Mouse (Mus musculus): ENCODE data around the gene Kat5. TPM values are rescaled to one million over a fixed set of nuclear protein-coding genes. Genes with fewer than 3 reads are reported as not detected.

Kat5 gene
- total RNA-seq (2021) = 10 to 100 TPM; 20.9 to 23.7 TPM
- long read RNA-seq, experiment 1, transcript Kat5-206 (13 exons, 1,386 nt) = major isoform, 6 of 17 reads
- long read RNA-seq, experiment 1, partial matches to known transcripts = 4 of 17 reads
- long read RNA-seq, experiment 1, other reads (novel, unspliced or antisense) = 1 of 17 reads
- long read RNA-seq, experiment 2, partial matches to known transcripts = 2 of 12 reads
- long read RNA-seq, experiment 2, other reads (novel, unspliced or antisense) = 0 of 12 reads

- peak; percentile 12; the same call in 1 of the 2 replicates for TF ChIP-seq CTCF (IDR thresholded peaks at IDR 0.05)
- H3K27ac ChIP-seq = peak within 1 kb of the TSS; percentile 100
- intact Hi-C loops (cut with DNase I) = loop anchor here (2.0 kb wide), 1 partner anchor 79 kb away; the partner anchor contains the start of genes Map3k11 and Pcnx3
- DNase-seq = peak; percentile 94
- H3K4me3 ChIP-seq = peak within 1 kb of the TSS; percentile 93
Measured at GRCm38 (mm10) chr19:5609547-5610404, at the start of gene Kat5. TSS of gene Kat5 (minus strand) at chr19:5610237.

- Histone ChIP-seq H3K27ac (no peak overlapping the region), H3K4me3 (peak overlapping the region; percentile 53)
- intact Hi-C loops (cut with DNase I) = no loop called here
- peak; percentile 20 for DNase-seq
- TF ChIP-seq CTCF (IDR thresholded peaks at IDR 0.05) = no peak
Measured at GRCm38 (mm10) chr19:5654720-5655298, 44.8 kb upstream of the Kat5 start.

GRCm38 (mm10) chr19:5653969-5654719 lies 44.1 kb upstream of the Kat5 start:
- intact Hi-C loops (cut with DNase I) = no loop called here
- Histone ChIP-seq H3K27ac (no peak overlapping the region), H3K4me3 (peak overlapping the region; percentile 53)
- no peak for TF ChIP-seq CTCF (IDR thresholded peaks at IDR 0.05)
- peak; percentile 29 for DNase-seq

GRCm38 (mm10) chr19:5652570-5652969 lies 42.5 kb upstream of the Kat5 start:
- Histone ChIP-seq H3K4me3 (no peak overlapping the region), H3K27ac (no peak overlapping the region; the same call in 1 of the 2 replicates)
- intact Hi-C loops (cut with DNase I) = no loop called here
- no peak for TF ChIP-seq CTCF (IDR thresholded peaks at IDR 0.05)
- peak; percentile 18 for DNase-seq

GRCm38 (mm10) chr19:5651502-5652274 lies 41.7 kb upstream of the Kat5 start:
- no peak for TF ChIP-seq CTCF (IDR thresholded peaks at IDR 0.05)
- peak; percentile 22 for DNase-seq
- H3K4me3 ChIP-seq = no peak overlapping the region
- H3K27ac ChIP-seq = peak overlapping the region; percentile 28
- intact Hi-C loops (cut with DNase I) = no loop called here

- no peak for TF ChIP-seq CTCF (IDR thresholded peaks at IDR 0.05)
- Histone ChIP-seq H3K4me3 (peak overlapping the region; percentile 69), H3K27ac (peak overlapping the region; percentile 86)
- intact Hi-C loops (cut with DNase I) = no loop called here
- peak; percentile 76 for DNase-seq
Measured at GRCm38 (mm10) chr19:5649298-5649741, 39.3 kb upstream of the Kat5 start.

- TF ChIP-seq CTCF (IDR thresholded peaks at IDR 0.05) = peak; percentile 35; the same call in 1 of the 2 replicates
- Histone ChIP-seq H3K27ac (peak overlapping the region; percentile 86), H3K4me3 (peak overlapping the region; percentile 69)
- intact Hi-C loops (cut with DNase I) = no loop called here
- peak; percentile 88 for DNase-seq
Measured at GRCm38 (mm10) chr19:5648401-5649297, 38.6 kb upstream of the Kat5 start.

GRCm38 (mm10) chr19:5647791-5648190 lies 37.8 kb upstream of the Kat5 start:
- TF ChIP-seq CTCF (IDR thresholded peaks at IDR 0.05) = no peak
- intact Hi-C loops (cut with DNase I) = no loop called here
- no peak overlapping the region for H3K4me3 ChIP-seq
- H3K27ac ChIP-seq = peak overlapping the region; percentile 86
- DNase-seq = peak; percentile 13

- peak; percentile 19 for DNase-seq
- intact Hi-C loops (cut with DNase I) = no loop called here
- Histone ChIP-seq H3K27ac (no peak overlapping the region), H3K4me3 (no peak overlapping the region)
- TF ChIP-seq CTCF (IDR thresholded peaks at IDR 0.05) = no peak
Measured at GRCm38 (mm10) chr19:5646731-5647330, 36.8 kb upstream of the Kat5 start.

- H3K27ac ChIP-seq = no peak overlapping the region
- no peak overlapping the region for H3K4me3 ChIP-seq
Measured at GRCm38 (mm10) chr19:5645280-5645679, 35.2 kb upstream of the Kat5 start.

More at GRCm38 (mm10) chr19:5645280-5645679, 35.2 kb upstream of the Kat5 start:
- peak; percentile 5 for DNase-seq
- no peak for TF ChIP-seq CTCF (IDR thresholded peaks at IDR 0.05)
- intact Hi-C loops (cut with DNase I) = no loop called here

Measured in gastrocnemius, adult 2 months (tissue).